Mouse (Mus musculus): ENCODE measurements around the gene Tmem163.
A peak's percentile ranks its signal among the peaks of the same experiment; 100 is the strongest.

Tmem163 gene

DNA sequence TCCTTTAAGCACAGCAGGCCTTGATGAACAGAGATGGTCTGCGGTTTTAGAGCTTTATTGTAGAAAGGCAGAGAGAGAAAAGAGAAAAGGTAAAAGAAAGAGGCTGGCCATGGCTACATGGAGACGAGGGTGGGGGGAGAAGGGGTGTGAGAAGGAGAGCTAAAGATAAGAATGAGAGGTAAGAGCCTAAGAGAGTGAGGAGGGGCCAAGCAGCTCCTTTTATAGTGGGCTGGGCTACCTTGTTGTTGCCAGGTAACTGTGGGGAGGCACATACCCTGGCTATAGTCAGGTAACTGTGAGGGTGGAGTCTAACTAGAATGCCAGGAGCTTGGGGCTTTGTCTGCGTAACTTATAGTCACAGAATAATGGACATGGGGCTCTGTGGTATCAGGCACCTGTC is 110.7 kb downstream of the Tmem163 start:
- DNase-seq (ENCODE audit: low read depth, low spot score) = no peak

GRCm38 (mm10) chr1:127556486-127556845 is 122.9 kb downstream of the Tmem163 start:
- DNase-seq (ENCODE audit: low read depth, low spot score) = no peak

DNA sequence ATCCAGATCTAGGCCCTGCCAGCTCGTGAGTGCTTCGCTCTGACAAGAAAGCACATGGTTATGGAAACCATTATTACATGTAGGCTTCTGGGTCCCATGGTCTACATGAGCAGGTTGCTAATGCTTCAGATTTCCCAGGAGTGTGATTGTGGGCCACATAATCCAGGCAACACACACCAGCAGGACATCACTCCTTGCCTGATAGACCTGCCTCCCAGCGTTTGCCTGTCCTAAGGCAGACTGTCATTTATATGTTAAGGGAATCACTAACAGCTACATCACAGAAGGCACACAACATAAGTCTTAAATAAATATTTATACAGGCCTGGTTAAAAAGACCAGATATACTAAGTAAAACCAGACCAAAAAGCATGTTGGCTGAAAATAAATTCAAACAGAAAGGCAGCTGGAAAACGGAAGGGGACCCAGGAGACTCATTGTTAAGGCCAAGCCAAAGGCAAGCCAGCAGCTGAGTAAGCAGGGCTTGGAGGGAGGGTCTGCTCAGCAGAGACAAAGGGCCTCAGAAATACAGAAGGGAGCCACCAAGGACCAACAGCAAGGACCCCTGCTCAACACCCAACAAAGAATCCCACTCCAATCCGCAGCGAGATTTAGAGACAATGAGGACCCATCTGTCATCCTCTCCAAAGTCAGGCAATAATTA is 123.4 kb downstream of the Tmem163 start:
- no peak for DNase-seq (ENCODE audit: low read depth, low spot score)

GRCm38 (mm10) chr1:127548078-127548477 is 131.3 kb downstream of the Tmem163 start:
- DNase-seq (ENCODE audit: low read depth, low spot score) = no peak

- no peak for DNase-seq (ENCODE audit: low read depth, low spot score)
Observed at GRCm38 (mm10) chr1:127542756-127543155, 136.6 kb downstream of the Tmem163 start.

DNA sequence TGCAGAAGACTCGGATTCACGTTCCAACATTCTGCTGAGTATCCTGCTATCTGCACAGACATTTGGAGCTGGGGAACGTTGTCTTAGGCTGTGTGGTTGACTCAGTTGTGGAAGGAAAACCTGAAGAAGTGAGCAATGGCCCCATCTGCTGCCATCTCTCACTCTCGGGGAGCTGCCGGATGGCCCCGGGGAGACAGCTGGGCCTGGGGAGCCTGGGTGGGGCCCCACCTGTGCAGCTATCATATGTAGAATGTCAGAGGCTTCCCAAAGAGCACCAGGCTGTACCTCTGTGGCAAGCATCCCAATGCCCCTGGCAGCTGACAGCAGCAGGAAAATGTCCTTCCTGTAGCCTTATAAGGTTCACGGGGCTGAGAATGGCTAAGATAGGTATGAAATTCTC is 137.4 kb downstream of the Tmem163 start:
- DNase-seq (ENCODE audit: low read depth, low spot score) = no peak

DNA sequence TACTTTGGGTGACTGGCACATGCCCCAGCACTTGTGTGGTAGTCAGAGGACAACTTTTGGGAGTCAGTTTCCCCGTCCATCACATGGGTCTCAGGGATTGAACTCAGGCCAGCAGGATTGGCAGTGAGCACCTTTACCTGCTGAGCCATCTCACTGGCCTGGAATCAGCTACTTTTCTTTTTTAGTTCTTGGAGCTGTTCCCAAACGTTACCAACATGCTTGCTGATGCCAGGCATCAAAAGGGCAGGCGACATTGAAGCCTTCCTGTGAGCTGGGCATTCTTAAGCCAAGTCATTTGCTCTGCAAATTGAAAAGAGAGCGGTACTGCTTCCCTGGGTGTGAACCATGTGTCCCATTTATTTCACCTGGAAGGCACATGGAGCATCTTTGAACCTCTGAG is 137.8 kb downstream of the Tmem163 start:
- no peak for DNase-seq (ENCODE audit: low read depth, low spot score)

DNA sequence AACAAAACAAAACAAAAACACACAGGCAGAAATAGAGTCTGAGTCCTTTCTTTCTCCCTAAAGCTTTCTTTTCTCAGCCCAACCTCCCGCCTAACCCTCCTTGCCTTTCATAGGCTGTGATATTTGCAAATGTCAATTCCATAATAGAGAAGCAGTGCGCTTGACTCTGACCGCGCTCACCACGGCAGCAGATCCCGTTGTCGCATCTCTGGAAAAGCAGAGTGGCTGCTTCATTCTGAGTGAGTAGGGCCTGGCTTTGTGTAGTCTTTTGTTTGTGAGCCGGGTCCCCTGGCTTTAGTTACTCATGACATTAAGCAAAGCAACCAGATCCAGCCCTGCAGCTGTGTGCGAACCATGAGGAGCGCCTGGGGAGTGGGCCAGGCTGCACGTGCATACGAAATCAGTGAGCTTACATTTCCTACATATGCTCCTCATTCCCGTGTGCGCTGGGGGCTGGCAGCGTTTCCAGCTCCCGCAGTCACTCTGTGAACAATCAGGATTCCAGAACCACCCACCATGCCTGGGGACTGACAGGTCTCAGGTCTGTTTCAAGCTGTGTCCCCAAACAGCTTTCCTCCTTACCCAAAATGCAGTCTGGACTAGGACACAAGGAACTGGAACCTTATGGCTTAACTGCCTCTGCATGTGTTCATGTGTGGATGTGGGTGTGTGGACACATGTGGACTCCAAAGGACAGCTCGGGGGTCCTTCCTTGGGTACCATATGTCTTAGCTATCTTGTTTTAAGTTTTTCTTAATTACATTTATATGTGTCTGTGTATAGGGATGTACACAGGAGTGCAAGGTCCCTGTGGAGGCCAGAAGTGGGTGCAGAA is 141.9 kb downstream of the Tmem163 start:
- no peak for DNase-seq (ENCODE audit: low read depth, low spot score)

GRCm38 (mm10) chr1:127536448-127536847 is 142.9 kb downstream of the Tmem163 start:
- DNase-seq (ENCODE audit: low read depth, low spot score) = no peak

- no peak for DNase-seq (ENCODE audit: low read depth, low spot score)
Observed at GRCm38 (mm10) chr1:127531723-127532122, 147.6 kb downstream of the Tmem163 start.

DNA sequence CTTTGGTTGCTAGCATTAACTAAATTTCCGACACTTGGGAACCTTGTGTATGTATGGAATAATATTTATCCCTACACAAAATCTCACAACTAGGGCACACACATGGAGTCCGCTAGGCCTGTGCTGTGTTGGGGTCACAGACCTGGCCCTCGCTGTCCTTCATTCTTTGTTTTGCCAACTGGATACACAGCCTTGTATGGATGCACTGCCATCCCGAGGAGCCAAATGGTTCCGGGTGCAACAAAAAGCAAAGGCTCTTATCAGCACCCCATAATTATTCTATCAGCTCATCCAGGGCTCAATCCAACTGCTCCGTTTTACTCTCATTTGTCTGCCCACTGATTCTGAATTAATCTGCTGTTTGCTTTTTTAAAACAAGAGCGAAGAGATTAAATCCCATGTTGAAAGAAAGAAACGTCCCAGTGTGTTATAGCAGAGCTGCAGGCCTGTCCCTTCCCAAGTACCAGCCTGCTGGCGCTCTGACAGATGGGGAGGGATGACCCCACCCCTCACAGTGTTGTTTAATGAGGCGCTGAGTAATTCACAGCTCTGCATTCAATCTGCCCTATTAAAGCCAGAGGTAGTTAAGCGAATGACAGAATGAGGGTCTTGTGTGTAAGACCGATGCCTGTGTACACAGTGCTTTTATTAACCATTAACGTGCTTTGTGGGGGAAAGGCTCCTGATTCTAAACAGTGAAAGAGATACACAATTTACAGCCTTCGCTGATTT is 148.3 kb downstream of the Tmem163 start:
- no peak for DNase-seq (ENCODE audit: low read depth, low spot score)

DNA sequence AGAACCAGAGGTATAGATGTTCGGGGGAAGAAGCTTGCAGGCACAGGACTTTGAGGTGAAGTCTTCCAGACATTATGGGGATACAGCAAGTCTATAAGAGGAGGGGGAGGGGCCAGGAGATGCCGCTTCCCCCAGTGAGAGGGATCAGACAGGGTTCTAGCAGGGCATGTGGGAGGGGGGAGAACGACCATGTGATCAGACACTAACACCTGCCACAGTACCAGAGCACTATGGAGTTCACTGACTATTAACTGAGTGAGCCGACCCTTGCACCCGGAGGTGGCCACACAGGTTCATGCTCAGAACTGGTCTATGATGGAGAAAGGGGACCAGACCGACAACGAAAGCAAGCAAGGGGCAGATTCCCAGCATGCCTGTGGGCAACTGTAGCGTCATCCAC is 156.0 kb downstream of the Tmem163 start:
- no peak for DNase-seq (ENCODE audit: low read depth, low spot score)

DNA sequence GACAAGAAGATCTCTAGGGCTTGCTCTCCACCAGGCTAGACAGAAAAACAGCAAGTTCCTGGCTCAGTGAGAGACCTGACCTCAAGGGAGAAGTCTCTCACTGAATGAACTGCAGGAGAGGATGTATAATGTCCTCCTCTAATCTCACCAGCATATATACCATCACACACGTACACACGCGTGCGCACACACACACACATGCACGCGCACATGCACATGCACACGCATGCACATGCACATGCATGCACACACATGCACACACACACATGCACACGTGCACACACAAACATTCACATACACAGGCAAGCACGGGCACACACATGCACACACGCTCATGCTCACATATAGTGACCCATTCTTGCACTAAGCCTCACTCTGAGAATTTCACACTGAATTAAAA is 164.5 kb downstream of the Tmem163 start:
- DNase-seq (ENCODE audit: low read depth, low spot score) = no peak

GRCm38 (mm10) chr1:127514479-127514878 is 164.9 kb downstream of the Tmem163 start:
- no peak for DNase-seq (ENCODE audit: low read depth, low spot score)

DNA sequence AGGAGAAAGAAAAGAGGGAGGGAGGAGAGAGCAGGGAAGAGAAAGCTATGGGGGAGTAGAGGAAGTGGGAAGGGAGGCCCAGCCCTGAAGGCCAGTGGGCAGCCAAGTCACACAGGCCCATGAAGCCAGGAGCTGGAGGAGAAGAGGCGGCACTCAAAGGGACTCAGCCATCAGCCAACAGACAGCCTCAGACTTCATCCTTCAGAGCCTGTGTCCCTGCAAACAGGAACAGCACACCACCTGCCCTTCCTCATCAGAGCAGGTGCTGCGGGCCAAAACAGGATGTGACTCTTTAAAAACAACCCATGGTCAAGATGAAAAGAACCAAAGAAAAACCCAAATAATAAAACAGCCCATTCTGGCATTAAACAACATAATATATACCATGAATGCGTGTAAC is 165.7 kb downstream of the Tmem163 start:
- DNase-seq (ENCODE audit: low read depth, low spot score) = no peak

DNA sequence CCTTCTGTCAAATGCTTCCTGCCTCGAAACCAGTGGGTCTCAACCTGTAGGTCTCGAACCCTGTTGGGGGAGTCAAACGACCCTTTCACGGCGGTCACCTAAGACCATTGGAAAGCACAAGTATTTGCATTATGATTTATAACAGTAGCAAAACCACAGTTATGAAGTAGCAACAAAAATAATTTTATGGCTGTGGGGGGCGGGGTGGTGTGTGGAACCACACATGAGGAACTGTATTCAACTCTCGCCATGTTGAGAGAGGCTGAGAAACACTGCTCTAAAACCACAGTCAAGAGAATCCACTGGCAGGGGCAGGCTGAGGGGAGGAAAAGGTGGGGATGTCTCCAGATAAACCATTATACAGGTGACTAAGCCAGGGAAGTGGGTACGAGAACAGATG is 166.2 kb downstream of the Tmem163 start:
- no peak for DNase-seq (ENCODE audit: low read depth, low spot score)

- no peak for DNase-seq (ENCODE audit: low read depth, low spot score)
Observed at GRCm38 (mm10) chr1:127512709-127513108, 166.6 kb downstream of the Tmem163 start.

- no peak for DNase-seq (ENCODE audit: low read depth, low spot score)
Observed at GRCm38 (mm10) chr1:127511362-127511761, 168.0 kb downstream of the Tmem163 start.

DNA sequence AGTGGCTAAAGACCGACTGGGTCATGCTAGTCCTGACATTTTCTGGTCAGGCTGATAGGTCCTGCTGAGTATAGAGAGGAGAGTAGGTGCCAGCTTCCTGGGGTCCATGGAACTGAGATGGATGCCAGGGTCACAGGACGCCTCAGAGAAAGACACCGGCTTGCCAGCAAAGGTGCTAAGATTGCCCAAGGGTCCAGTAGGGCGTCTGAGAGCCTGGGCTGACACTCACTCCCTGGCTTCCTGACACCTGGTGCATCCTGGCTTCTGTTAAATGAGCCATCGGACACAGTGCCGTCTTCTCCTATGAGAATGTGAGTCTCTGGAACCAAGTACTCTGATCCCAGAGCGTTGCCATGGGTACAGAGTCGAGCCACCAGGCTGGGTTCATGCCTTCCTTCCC is 170.4 kb downstream of the Tmem163 start:
- no peak for DNase-seq (ENCODE audit: low read depth, low spot score)

- no peak for DNase-seq (ENCODE audit: low read depth, low spot score)
Observed at GRCm38 (mm10) chr1:127508067-127508739, 171.1 kb downstream of the Tmem163 start.

- peak; percentile 83 for DNase-seq (ENCODE audit: low read depth, low spot score)
Observed at GRCm38 (mm10) chr1:127507042-127507650, 172.2 kb downstream of the Tmem163 start.

DNA sequence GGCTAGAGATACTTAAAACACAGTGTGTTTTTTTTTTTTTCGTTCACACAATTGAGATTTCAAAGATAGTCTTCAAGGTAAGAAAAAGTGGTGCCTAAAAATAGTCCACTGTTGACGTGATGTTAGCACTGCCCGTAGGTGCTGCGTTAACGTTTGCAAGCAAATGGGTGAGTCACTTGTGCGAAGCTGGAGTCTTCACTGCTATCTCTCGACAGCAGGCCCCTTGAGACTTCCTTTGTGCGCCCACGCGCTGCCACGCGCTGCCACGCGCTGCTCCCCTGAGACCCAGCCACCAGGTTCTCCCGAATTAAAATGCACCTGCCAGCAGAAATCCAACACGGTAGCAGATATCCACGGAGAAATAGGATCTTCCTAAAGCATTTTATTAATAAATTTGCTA is 178.6 kb downstream of the Tmem163 start:
- no peak for DNase-seq (ENCODE audit: low read depth, low spot score)

Measured in ES-CJ7 (cell line).